Mouse (Mus musculus) ES-Bruce4 (cell line): ENCODE results near the gene Psmd11.
"Not testable (repeated sequence)": the region's sequence is repeated elsewhere in the genome, so short reads cannot be mapped to it uniquely, and the experiment has no call there.

Source experiments
- CTCF ChIP-seq: IDR thresholded peaks from one replicate; pipeline ENCODE4 v1.8.1; 2011; ENCODE audit warnings: low read depth, low read length
- EP300 ChIP-seq: IDR thresholded peaks from 2 replicates; pipeline ENCODE4 v1.6.1; 2011; ENCODE audit warnings: low read depth, low read length; ENCODE audit not compliant: insufficient read depth
- POLR2A ChIP-seq: IDR thresholded peaks from one replicate; pipeline ENCODE4 v1.8.1; 2011; ENCODE audit warnings: low read length; ENCODE audit not compliant: insufficient read depth

- not testable (repeated sequence) for TF ChIP-seq CTCF, POLR2A, EP300
Observed at GRCm38 (mm10) chr11:80463605-80464130, 35.3 kb downstream of the Psmd11 start.
